Mouse (Mus musculus) layer of hippocampus, postnatal 10 days (tissue): ENCODE data around the gene Tmem86b. TPM values are rescaled to one million over a fixed set of nuclear protein-coding genes. Genes with fewer than 3 reads are reported as not detected.
"Not testable (repeated sequence)": the region's sequence is repeated elsewhere in the genome, so short reads cannot be mapped to it uniquely, and the experiment has no call there.

Experiments
- DNase-seq, 2 experiments: peaks; one replicate each; pipeline ENCODE4 v3.0.0; 2021; ENCODE audit warnings: low spot score in 2 of 2
- microRNA-seq, 2 experiments: library from miRNA; unstranded; fragments of <30 nt; microRNA quantifications; one replicate each; pipeline ENCODE4 v1.2.0; 2021
- total RNA-seq, 2 experiments: library from RNA; stranded (reverse); gene quantifications; 2 replicates each; pipeline ENCODE4 v1.2.3; 2021

The Tmem86b gene
- total RNA-seq, 2 experiments from 2014 or later, result 13.9 to 18.5 TPM

GRCm38 (mm10) chr7:4581481-4581880 is 49.7 kb downstream of the Tmem86b start:
- DNase-seq, result not testable (repeated sequence)

Small RNA genes within 50 kb of the gene (microRNA-seq; reads per million reads assigned to microRNA genes)
- gene Gm23577, result 0 reads per million in 2 experiments

Other genes with a start within 250 kb of the Tmem86b start
- gene Gp6, start 233.7 kb downstream of the Tmem86b start, total RNA-seq, result under 1 TPM in 1 of 2 experiments, not detected in 1; 0.07 TPM
- 10 to 100 TPM; 33.6 to 40.1 TPM for gene Rdh13, start 185.8 kb downstream of the Tmem86b start, total RNA-seq
- gene Eps8l1, start 170.7 kb downstream of the Tmem86b start, total RNA-seq, result 1 to 10 TPM; 3.2 to 4.9 TPM
- gene Ppp1r12c, start 129.7 kb downstream of the Tmem86b start, total RNA-seq, result 100 to 1,000 TPM; 114 to 125 TPM
- 1 to 10 TPM; 2.0 to 2.9 TPM for gene Tnnt1, start 115.0 kb downstream of the Tmem86b start, total RNA-seq
- 1 to 10 TPM in 1 of 2 experiments, under 1 TPM in 1; 0.94 to 2.0 TPM for gene Tnni3, start 107.2 kb downstream of the Tmem86b start, total RNA-seq
- gene Dnaaf3, start 99.0 kb downstream of the Tmem86b start, total RNA-seq, result 1 to 10 TPM; 1.2 to 1.4 TPM
- gene Syt5, start 83.9 kb downstream of the Tmem86b start, total RNA-seq, result 100 to 1,000 TPM; 203 to 205 TPM
- gene Ptprh, start 27.4 kb downstream of the Tmem86b start, total RNA-seq, result 1 to 10 TPM; 1.1 TPM
- gene Ppp6r1, start 27.6 kb upstream of the Tmem86b start, total RNA-seq, result 100 to 1,000 TPM; 112 to 121 TPM
- gene Hspbp1, start 53.6 kb upstream of the Tmem86b start, total RNA-seq, result 10 to 100 TPM; 93.2 to 97.2 TPM
- 100 to 1,000 TPM; 280 to 313 TPM for gene Brsk1, start 59.2 kb upstream of the Tmem86b start, total RNA-seq
- gene Tmem150b, start 93.8 kb upstream of the Tmem86b start, total RNA-seq, result not detected
- 10 to 100 TPM; 43.5 to 45.9 TPM for gene Kmt5c, start 108.7 kb upstream of the Tmem86b start, total RNA-seq
- 1 to 10 TPM; 6.5 to 9.8 TPM for gene Cox6b2, start 121.7 kb upstream of the Tmem86b start, total RNA-seq
- gene Fam71e2, start 139.9 kb upstream of the Tmem86b start, total RNA-seq, result not detected
- gene Il11, start 151.4 kb upstream of the Tmem86b start, total RNA-seq, result under 1 TPM; 0.38 to 0.41 TPM
- not detected for gene Tmem190, start 151.5 kb upstream of the Tmem86b start, total RNA-seq
- 1 to 10 TPM; 4.3 to 5.4 TPM for gene Tmem238, start 158.2 kb upstream of the Tmem86b start, total RNA-seq
- gene Rpl28, start 161.5 kb upstream of the Tmem86b start, total RNA-seq, result 100 to 1,000 TPM; 540 to 663 TPM
- 100 to 1,000 TPM; 129 to 166 TPM for gene Ube2s, start 181.2 kb upstream of the Tmem86b start, total RNA-seq
- gene Shisa7, start 213.3 kb upstream of the Tmem86b start, total RNA-seq, result 100 to 1,000 TPM; 107 to 116 TPM
- 1 to 10 TPM; 3.0 to 4.3 TPM for gene Isoc2b, start 238.8 kb upstream of the Tmem86b start, total RNA-seq
- gene Isoc2a, start 245.7 kb upstream of the Tmem86b start, total RNA-seq, result 1 to 10 TPM; 7.2 to 8.2 TPM